Mouse (Mus musculus): ENCODE data around the gene Gm2956. TPM values are rescaled to one million over a fixed set of nuclear protein-coding genes. Genes with fewer than 3 reads are reported as not detected.
"Not testable (repeated sequence)": the region's sequence is repeated elsewhere in the genome, so short reads cannot be mapped to it uniquely, and the experiment has no call there.

Gene Gm2956
- not detected in 2 replicates for polyA plus RNA-seq (2011; ENCODE audit: insufficient read depth, insufficient read length, low replicate concordance, missing spikeins)

GRCm38 (mm10) chr14:3332087-3332677 is at the start of gene Gm2956:
Gene Gm2956, plus strand, starts transcription at chr14:3332627.
- WGBS, result 4% methylated on average over 5 of the region's 37 CpGs
- not testable (repeated sequence) for H3K4me1 ChIP-seq (ENCODE audit: control insufficient read depth, insufficient read depth, low read length); H3K4me3 ChIP-seq (replicated peaks; ENCODE audit: control insufficient read depth, low read depth, low read length); H3K27ac ChIP-seq (ENCODE audit: control insufficient read depth, insufficient read depth, low read depth, low read length, poor library complexity)

- 11% methylated on average over 6 of the region's 8 CpGs for WGBS
- H3K4me3 ChIP-seq (replicated peaks; ENCODE audit: control insufficient read depth, low read depth, low read length); H3K27ac ChIP-seq (ENCODE audit: control insufficient read depth, insufficient read depth, low read depth, low read length, poor library complexity); H3K4me1 ChIP-seq (ENCODE audit: control insufficient read depth, insufficient read depth, low read length): not testable (repeated sequence)
Observed at GRCm38 (mm10) chr14:3333406-3333805, 979 bp downstream of the Gm2956 start.

GRCm38 (mm10) chr14:3394793-3395192 is 62.4 kb downstream of the Gm2956 start, which contains the start of gene Gm10413:
Gene Gm10413, plus strand, starts transcription at chr14:3395093.
- WGBS, result no CpG with 5 or more reads among the region's 2 CpGs
- H3K27ac ChIP-seq (ENCODE audit: control insufficient read depth, insufficient read depth, low read depth, low read length, poor library complexity); H3K4me1 ChIP-seq (ENCODE audit: control insufficient read depth, insufficient read depth, low read length); H3K4me3 ChIP-seq (replicated peaks; ENCODE audit: control insufficient read depth, low read depth, low read length): not testable (repeated sequence)

Other genes with a start within 250 kb of the Gm2956 start
- gene Gm10340, start 198.6 kb upstream of the Gm2956 start, polyA plus RNA-seq (2011; ENCODE audit: insufficient read depth, insufficient read length, low replicate concordance, missing spikeins), result not detected in 2 replicates
- not detected in 2 replicates for gene Gm5795, start 144.4 kb upstream of the Gm2956 start, polyA plus RNA-seq (2011; ENCODE audit: insufficient read depth, insufficient read length, low replicate concordance, missing spikeins)
- not detected in 2 replicates for gene D830030K20Rik, start 124.1 kb upstream of the Gm2956 start, polyA plus RNA-seq (2011; ENCODE audit: insufficient read depth, insufficient read length, low replicate concordance, missing spikeins)
- gene Gm10413, start 62.5 kb downstream of the Gm2956 start, polyA plus RNA-seq (2011; ENCODE audit: insufficient read depth, insufficient read length, low replicate concordance, missing spikeins), result not detected in 2 replicates
- not detected in 2 replicates for gene Gm10409, start 80.0 kb downstream of the Gm2956 start, polyA plus RNA-seq (2011; ENCODE audit: insufficient read depth, insufficient read length, low replicate concordance, missing spikeins)
- gene Gm3005, start 95.5 kb downstream of the Gm2956 start, polyA plus RNA-seq (2011; ENCODE audit: insufficient read depth, insufficient read length, low replicate concordance, missing spikeins), result not detected in 2 replicates
- gene Gm10408, start 116.8 kb downstream of the Gm2956 start, polyA plus RNA-seq (2011; ENCODE audit: insufficient read depth, insufficient read length, low replicate concordance, missing spikeins), result not detected in 2 replicates